Mouse (Mus musculus) neural tube, embryonic 14.5 days (tissue): ENCODE measurements around the gene Hivep3. TPM values are rescaled to one million over a fixed set of nuclear protein-coding genes. Genes with fewer than 3 reads are reported as not detected.

Source experiments
- ATAC-seq: fragments of 200-750 bp; cut with Nextera tagmentation; 2 replicates; pipeline ENCODE4 v1.8.0; 2017; ENCODE audit warnings: low read depth, mild to moderate bottlenecking, moderate TSS enrichment, moderate library complexity
- H3K27ac ChIP-seq: fragments of 300-500 bp; sonication (generic); 2 replicates; pipeline ENCODE4 v1.5.1; 2014; ENCODE audit warnings: low read depth, mild to moderate bottlenecking, control low read depth, low read length, moderate library complexity, mixed read lengths
- H3K27me3 ChIP-seq: fragments of 300-500 bp; sonication (generic); 2 replicates; pipeline ENCODE4 v1.6.1; 2014; ENCODE audit warnings: low read length; ENCODE audit not compliant: control insufficient read depth, insufficient read depth
- H3K36me3 ChIP-seq: fragments of 300-500 bp; sonication (generic); 2 replicates; pipeline ENCODE4 v1.6.1; 2014; ENCODE audit warnings: low read length, mixed read lengths; ENCODE audit not compliant: control insufficient read depth, insufficient read depth
- H3K4me1 ChIP-seq: fragments of 300-500 bp; sonication (generic); 2 replicates; pipeline ENCODE4 v1.6.1; 2014; ENCODE audit warnings: low read length; ENCODE audit not compliant: control insufficient read depth, insufficient read depth
- H3K4me2 ChIP-seq: fragments of 300-500 bp; sonication (generic); 2 replicates; pipeline ENCODE4 v1.6.1; 2014; ENCODE audit warnings: mild to moderate bottlenecking, low read depth, low read length, control low read depth
- H3K4me3 ChIP-seq: fragments of 300-500 bp; sonication (generic); 2 replicates; pipeline ENCODE4 v1.5.1; 2014; ENCODE audit warnings: low read depth, low read length, control low read depth, mixed read lengths
- H3K9ac ChIP-seq: fragments of 300-500 bp; sonication (generic); replicated peaks from 2 replicates; pipeline ENCODE4 v1.6.1; 2014; ENCODE audit warnings: low read depth, mild to moderate bottlenecking, control low read depth, low read length, mixed read lengths
- H3K9me3 ChIP-seq: fragments of 300-500 bp; sonication (generic); 2 replicates; pipeline ENCODE4 v1.6.1; 2016; ENCODE audit warnings: low read length; ENCODE audit not compliant: control insufficient read depth
- WGBS: fragments of 180-500 bp; shearing (Covaris S2); extraction: QIAGEN DNeasy Blood & Tissue Kit; methylation state at CpG from one replicate; pipeline ENCODE4 v1.1.7; 2014; 5-methylcytosine and 5-hydroxymethylcytosine counted together
- polyA plus RNA-seq: library from polyadenylated mRNA; unstranded; fragments of >200 nt; fragmentation: Nextera tagmentation; extraction: Ambion mirVana; gene quantifications from 2 replicates; pipeline ENCODE4 v1.2.1, GENCODE M21; 2014

Gene Hivep3
- polyA plus RNA-seq, 1 experiment from 2014 or later: 23.9 TPM

DNA sequence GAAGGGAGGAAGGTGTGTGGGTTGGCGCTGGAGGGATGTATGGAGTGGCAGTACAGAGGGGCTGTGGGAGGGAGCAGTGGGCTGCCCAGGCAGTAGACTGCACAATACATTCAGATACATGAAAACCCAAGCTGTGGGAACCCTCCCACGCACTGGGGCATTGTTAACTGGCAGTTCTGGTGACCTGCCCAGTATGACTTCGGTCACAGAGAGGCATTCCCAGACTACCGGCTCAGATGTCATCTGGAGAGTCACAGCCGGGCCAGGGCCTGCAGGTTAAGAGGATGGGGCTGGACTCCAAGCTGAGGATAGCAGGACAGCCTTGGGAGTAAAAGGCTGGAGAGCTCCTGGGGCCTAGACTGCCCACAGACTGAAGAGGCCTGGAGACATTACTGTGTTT lies 265.3 kb downstream of the Hivep3 start:
- Histone ChIP-seq H3K27me3 (no peaks in the 10 kb centered on the region), H3K4me1 (no peaks in the 10 kb centered on the region), H3K4me2 (no peak overlapping the region), H3K4me3 (no peak overlapping the region), H3K36me3 (no peaks in the 10 kb centered on the region), H3K27ac (no peak overlapping the region), H3K9ac (no peak overlapping the region), H3K9me3 (no peaks in the 10 kb centered on the region)
- 58% methylated on average over 5 of the region's 5 CpGs for WGBS
- no peak for ATAC-seq

DNA sequence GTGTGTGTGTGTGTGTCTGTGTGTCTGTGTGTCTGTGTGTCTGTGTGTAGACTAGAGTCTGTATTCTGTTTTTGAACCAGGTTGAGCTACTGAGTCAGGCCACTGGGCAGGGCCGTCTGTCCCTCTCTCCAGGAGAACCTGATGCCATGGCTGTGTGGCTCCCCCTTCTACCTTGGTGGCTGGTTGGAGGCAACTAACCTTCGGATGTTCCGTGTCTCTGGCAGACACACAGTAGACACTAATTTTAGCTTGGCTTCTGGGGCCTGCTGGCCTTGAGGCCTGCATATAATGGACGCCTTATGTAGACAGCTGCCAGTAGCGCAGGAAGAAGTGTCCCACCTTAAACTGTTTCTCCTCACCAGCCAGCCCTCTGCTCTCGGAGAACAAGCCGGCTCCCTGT lies 267.3 kb downstream of the Hivep3 start:
- no peaks in the 10 kb centered on the region for H3K4me1 ChIP-seq
- H3K27ac ChIP-seq: no peak overlapping the region
- H3K36me3 ChIP-seq: no peaks in the 10 kb centered on the region
- H3K9ac ChIP-seq: no peak overlapping the region
- ATAC-seq: no peak
- H3K4me3 ChIP-seq: no peak overlapping the region
- H3K4me2 ChIP-seq: no peak overlapping the region
- no peaks in the 10 kb centered on the region for H3K27me3 ChIP-seq
- no peaks in the 10 kb centered on the region for H3K9me3 ChIP-seq
- WGBS: 75% methylated on average over 7 of the region's 7 CpGs

DNA sequence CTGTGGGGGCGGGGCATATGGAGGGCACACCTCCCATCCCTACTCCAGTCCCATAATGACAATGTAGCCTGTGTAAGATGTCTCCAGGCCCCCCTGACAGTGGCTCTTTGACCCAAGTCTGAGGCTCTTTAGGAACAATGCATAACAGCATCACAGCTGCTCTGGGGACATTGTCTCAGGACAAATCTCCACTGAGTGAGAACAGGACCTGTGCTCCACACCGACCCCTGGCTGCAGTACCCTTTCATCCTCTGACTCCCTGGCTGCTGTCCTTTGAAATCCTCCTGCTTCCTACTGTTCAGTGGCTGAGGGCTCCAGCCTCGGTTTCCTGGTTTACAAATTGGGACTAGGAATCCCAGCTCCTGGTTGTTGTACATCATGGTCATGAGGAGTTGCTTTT lies 269.4 kb downstream of the Hivep3 start:
- WGBS: 44% methylated on average over 3 of the region's 3 CpGs
- no peak overlapping the region for H3K4me3 ChIP-seq
- ATAC-seq: no peak
- no peak overlapping the region for H3K9ac ChIP-seq
- no peak overlapping the region for H3K4me2 ChIP-seq
- H3K27me3 ChIP-seq: no peaks in the 10 kb centered on the region
- H3K27ac ChIP-seq: no peak overlapping the region
- H3K9me3 ChIP-seq: no peaks in the 10 kb centered on the region
- H3K4me1 ChIP-seq: no peaks in the 10 kb centered on the region
- no peaks in the 10 kb centered on the region for H3K36me3 ChIP-seq

DNA sequence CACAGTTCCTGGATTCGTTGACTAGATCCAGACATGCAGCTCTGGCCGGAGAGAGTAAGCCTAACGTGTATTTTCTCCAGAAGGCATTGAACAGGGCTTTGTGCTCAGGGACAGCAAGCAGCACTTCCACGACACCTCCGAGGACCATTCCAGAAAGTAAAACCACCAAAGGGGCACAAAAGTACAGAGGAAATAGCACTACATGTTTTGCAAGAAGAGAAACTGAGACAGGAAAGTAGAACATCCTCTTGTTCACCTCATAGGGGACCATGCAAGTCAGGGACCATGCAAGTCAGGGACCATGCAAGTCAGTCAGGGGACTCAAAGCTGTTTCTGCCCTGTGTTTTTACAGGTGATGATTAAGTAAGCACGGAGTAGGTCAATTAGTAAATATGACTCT lies 272.5 kb downstream of the Hivep3 start:
- 78% methylated on average over 6 of the region's 6 CpGs for WGBS
- Histone ChIP-seq H3K27ac (no peak overlapping the region), H3K9ac (no peak overlapping the region), H3K27me3 (no peaks in the 10 kb centered on the region), H3K4me2 (no peak overlapping the region), H3K4me3 (no peak overlapping the region), H3K4me1 (no peaks in the 10 kb centered on the region), H3K9me3 (no peaks in the 10 kb centered on the region), H3K36me3 (no peaks in the 10 kb centered on the region)
- no peak for ATAC-seq

DNA sequence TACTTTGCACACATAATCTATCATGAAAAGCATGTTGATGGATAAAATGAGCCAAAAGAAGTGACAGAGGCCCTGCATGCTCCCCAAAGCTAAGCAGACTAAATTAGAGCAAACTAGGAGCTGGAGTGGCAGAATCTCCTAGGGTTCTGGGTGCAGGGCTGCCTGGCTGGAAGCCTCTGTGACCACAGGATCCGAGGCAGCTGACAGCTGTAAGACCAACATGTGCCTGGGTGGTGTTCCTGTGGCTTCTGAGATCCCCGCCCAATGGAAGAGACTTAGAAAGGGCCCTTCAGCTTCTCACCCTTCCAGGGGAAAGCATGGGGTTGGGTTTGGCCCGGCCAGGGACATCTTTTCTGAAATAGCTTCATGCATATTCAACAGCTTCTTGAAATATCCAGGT lies 274.3 kb downstream of the Hivep3 start:
- ATAC-seq: no peak
- Histone ChIP-seq H3K9ac (no peak overlapping the region), H3K4me1 (no peaks in the 10 kb centered on the region), H3K9me3 (no peaks in the 10 kb centered on the region), H3K27me3 (no peaks in the 10 kb centered on the region), H3K4me3 (no peak overlapping the region), H3K36me3 (no peaks in the 10 kb centered on the region), H3K4me2 (no peak overlapping the region), H3K27ac (no peak overlapping the region)
- 74% methylated on average over 3 of the region's 3 CpGs for WGBS

DNA sequence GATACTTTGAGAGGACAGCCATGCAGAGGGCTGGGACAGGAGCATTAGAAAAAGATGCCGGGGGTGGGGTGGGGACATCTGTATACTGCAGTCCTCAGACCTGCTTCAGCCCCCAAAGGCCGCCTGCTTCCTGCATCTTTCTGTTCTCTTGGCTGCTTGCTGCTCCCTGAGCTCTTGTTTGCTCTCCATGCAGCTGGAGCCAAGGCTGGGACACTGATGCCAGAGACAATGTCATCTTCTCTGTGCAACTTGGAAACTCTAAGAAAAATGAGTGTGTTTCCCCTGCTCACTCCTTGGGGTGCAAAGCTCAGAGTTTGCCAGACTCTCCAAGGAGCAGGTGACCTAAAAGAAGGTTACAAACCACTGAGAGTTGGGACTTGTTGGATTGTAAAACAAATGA lies 275.6 kb downstream of the Hivep3 start:
- Histone ChIP-seq H3K4me3 (no peak overlapping the region), H3K27ac (no peak overlapping the region), H3K4me1 (no peaks in the 10 kb centered on the region), H3K36me3 (no peaks in the 10 kb centered on the region), H3K9ac (no peak overlapping the region), H3K9me3 (no peaks in the 10 kb centered on the region), H3K27me3 (no peaks in the 10 kb centered on the region), H3K4me2 (no peak overlapping the region)
- no peak for ATAC-seq
- 50% methylated on average over 2 of the region's 2 CpGs for WGBS

DNA sequence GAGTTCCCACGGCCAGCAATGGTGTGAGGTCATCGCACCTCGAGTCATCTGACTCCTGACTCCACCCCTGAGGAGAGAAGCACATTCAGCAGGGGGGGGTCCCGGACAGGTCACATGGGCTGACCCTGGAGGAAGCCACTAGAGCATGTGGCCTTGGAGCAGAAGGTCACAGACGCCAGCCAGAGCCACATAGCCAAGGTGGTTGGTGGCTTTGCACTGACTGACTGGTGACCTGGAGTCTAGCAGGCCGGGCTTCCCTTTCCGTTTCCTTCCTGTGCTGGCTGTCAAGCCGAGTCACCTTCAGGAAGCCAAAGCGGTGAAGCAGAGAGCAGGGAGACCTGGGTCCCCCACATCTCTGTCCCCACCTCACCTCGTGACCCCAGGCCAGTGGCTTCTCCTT lies 278.2 kb downstream of the Hivep3 start:
- Histone ChIP-seq H3K9me3 (no peaks in the 10 kb centered on the region), H3K27ac (no peak overlapping the region), H3K36me3 (no peaks in the 10 kb centered on the region), H3K9ac (no peak overlapping the region), H3K27me3 (no peaks in the 10 kb centered on the region), H3K4me1 (no peaks in the 10 kb centered on the region), H3K4me3 (no peak overlapping the region), H3K4me2 (no peak overlapping the region)
- no peak for ATAC-seq
- 81% methylated on average over 10 of the region's 10 CpGs for WGBS

DNA sequence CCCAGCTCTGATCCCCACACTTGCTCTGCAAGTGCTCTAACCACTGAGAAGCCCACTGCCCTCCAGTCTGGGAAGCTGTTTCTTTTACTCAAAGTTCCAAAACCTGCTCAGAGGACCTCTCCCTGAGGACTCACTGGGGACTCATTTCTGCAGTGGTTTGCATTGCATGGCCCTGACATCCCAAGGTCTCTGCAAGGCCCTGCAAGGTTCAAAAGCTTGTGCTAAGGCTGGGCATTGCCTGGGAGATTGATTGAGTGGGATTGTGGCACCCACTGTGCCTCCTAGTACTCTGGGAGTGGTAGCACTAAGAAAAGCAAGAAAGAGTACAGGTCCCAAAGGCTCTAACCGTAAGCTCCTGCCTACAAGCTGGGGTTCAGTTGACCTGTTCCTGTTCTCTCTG lies 279.3 kb downstream of the Hivep3 start:
- no peak overlapping the region for H3K4me3 ChIP-seq
- H3K27ac ChIP-seq: no peak overlapping the region
- no peaks in the 10 kb centered on the region for H3K9me3 ChIP-seq
- no peak for ATAC-seq
- H3K4me1 ChIP-seq: no peaks in the 10 kb centered on the region
- H3K9ac ChIP-seq: no peak overlapping the region
- 95% methylated on average over 1 of the region's 1 CpGs for WGBS
- no peak overlapping the region for H3K4me2 ChIP-seq
- no peaks in the 10 kb centered on the region for H3K36me3 ChIP-seq
- no peaks in the 10 kb centered on the region for H3K27me3 ChIP-seq

DNA sequence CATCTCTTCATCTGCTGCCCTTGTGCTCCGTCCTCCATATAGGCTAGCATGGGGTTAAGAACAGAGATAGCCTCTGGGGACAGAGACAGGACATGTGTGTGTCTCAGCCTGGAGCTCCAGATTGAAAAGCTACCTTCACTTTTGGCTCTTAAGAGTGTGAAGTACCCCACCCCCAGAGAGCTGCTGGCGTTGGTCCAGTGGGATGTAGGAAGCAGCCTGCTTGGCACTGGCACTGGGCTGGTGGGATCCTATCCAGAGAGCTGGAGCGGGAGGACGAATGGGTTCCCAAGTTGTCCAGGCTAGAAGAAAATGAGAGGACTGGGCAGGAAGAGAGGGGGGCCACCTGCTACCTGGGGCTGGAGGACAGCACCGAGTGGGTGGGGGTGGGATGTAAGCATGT lies 284.8 kb downstream of the Hivep3 start:
- Histone ChIP-seq H3K27me3 (no peaks in the 10 kb centered on the region), H3K4me3 (no peak overlapping the region), H3K9ac (no peak overlapping the region), H3K36me3 (no peaks in the 10 kb centered on the region), H3K4me1 (no peaks in the 10 kb centered on the region), H3K9me3 (no peaks in the 10 kb centered on the region), H3K27ac (no peak overlapping the region), H3K4me2 (no peak overlapping the region)
- WGBS: 78% methylated on average over 5 of the region's 5 CpGs
- ATAC-seq: no peak

DNA sequence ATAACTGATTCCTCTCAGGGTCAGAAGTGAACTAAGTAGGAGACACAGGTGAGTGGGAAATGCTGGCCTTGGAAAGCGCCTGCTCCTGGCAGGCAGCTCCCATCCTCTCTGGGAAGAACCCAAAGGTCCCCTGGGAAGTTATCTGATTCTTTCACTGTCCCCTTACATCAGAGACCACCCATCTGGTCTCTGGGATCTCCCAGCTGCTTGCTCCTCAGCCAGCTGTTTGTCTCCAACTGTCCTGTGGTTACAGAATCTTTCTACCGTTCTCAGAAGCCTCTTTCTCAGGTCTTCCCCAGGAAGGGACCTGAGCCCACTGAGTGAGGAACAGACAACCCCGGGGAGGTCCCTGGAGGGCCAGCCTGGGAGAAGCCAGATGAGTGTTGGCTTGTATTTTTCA lies 288.8 kb downstream of the Hivep3 start:
- no peaks in the 10 kb centered on the region; the same call in 1 of the 2 replicates for H3K4me1 ChIP-seq
- H3K36me3 ChIP-seq: no peaks in the 10 kb centered on the region
- H3K9me3 ChIP-seq: no peaks in the 10 kb centered on the region
- no peak overlapping the region for H3K9ac ChIP-seq
- no peaks in the 10 kb centered on the region for H3K27me3 ChIP-seq
- H3K27ac ChIP-seq: no peak overlapping the region
- 81% methylated on average over 3 of the region's 3 CpGs for WGBS
- no peak for ATAC-seq
- H3K4me2 ChIP-seq: no peak overlapping the region
- no peak overlapping the region for H3K4me3 ChIP-seq
